Mouse (Mus musculus) layer of hippocampus, postnatal 14 days (tissue): ENCODE data around the gene Aspn. TPM values are rescaled to one million over a fixed set of nuclear protein-coding genes. Genes with fewer than 3 reads are reported as not detected.

Source experiments
- DNase-seq, 2 experiments: peaks; one replicate each; pipeline ENCODE4 v3.0.0; 2021 to 2022; ENCODE audit warnings: low spot score in 2 of 2, mixed read lengths in 1 of 2
- long read RNA-seq, 2 experiments: library from polyadenylated mRNA; stranded (forward); transcript quantifications; one replicate each; pipeline ENCODE4 v2.0.0; 2021
- total RNA-seq, 2 experiments: library from RNA; stranded (reverse); gene quantifications; 2 replicates each; pipeline ENCODE4 v1.2.3; 2021

Gene Aspn
- 1 to 10 TPM; 1.3 to 1.6 TPM for total RNA-seq
- long read RNA-seq, experiment 1, partial matches to known transcripts, result 0 of 2 reads
- long read RNA-seq, experiment 1, other reads (novel, unspliced or antisense), result 0 of 2 reads
- long read RNA-seq, experiment 2, partial matches to known transcripts, result 0 of 3 reads
- long read RNA-seq, experiment 2, other reads (novel, unspliced or antisense), result 0 of 3 reads

DNA sequence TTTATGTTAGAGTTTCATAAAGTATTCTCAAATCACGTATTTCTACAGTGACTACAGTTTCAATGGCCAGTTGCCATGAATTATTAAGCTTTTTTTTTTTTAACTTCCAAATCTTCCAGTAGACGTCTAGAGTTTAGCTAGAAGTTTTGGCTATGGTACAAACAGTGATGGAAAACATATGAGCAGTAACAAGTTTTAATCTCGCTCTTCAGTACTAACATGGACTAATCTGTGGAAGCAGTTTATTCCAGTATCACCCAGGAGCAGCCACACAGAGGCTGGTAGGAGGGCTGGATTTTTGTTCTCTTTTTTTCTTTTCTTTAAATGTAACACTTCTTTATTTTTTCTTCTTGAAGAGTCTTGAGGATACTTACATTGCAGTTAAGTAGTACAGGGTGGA is at the start of gene Aspn:
Aspn (plus strand) TSS at position 165 of the 400 bp plus-strand sequence.
- no peak for DNase-seq

GRCm38 (mm10) chr13:49504510-49504909 is 39.7 kb upstream of the Aspn start, which contains the start of gene Ecm2:
Ecm2 (plus strand) TSS chr13:49504810.
- DNase-seq, result no peak

DNA sequence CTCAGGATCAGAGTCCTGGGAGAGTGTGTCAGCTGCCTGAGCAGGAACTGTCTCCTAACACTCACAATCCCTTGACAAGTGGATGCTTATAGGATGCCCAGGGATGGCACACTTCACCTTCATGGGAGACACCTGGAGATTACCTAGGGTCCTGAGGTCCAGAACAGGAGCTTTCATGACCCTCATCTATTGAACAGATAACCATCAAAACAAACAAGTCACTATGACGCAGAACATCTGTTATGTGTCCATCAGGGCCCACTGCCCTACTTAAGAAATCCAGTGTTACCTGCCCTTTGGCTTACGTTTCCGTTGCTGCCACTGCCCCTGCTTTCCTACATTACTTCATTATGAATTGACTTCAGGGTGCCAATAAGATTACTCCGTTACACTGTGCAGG is 38.5 kb upstream of the Aspn start:
- no peak for DNase-seq

DNA sequence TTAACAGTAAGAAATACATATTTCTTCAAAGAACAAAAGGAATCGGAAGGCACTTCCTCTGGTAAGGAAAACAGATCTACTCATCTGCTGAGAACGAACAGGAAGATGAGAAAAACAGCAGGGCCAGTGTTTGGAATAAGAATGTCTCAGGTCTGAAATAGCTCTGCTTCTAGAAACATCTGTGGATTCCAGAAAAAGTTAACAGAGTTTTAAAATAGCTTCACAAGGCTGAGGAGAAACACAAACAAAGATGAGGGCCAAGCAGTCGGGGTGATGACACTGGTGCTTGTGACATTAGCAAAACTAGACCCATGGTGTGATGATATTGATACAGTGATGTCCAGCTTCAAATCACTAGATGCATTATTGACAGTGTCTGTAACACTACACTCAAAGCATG is 37.1 kb upstream of the Aspn start:
- DNase-seq, result no peak

DNA sequence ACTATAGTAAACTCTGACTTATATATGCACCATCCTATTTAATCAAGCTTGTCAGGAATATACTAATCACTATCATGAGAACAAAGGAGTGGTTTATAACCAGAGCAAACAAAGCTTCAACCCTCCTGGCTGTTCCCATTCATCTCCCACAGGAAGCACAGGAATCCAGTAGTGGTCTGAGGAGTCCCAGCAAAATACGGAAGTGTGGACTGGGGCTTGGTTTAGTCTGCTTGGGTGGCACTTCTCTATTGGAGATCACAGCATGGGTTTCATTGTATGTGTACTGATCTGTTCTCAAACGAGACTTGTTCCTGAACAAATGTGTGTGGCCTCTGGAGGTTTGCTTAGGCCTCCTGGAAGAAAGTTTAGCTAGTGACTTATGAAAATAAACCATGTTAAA is 25.5 kb upstream of the Aspn start:
- no peak for DNase-seq

GRCm38 (mm10) chr13:49526235-49526634 is 18.0 kb upstream of the Aspn start:
- peak in 1 of 2 experiments; percentile 15 for DNase-seq

DNA sequence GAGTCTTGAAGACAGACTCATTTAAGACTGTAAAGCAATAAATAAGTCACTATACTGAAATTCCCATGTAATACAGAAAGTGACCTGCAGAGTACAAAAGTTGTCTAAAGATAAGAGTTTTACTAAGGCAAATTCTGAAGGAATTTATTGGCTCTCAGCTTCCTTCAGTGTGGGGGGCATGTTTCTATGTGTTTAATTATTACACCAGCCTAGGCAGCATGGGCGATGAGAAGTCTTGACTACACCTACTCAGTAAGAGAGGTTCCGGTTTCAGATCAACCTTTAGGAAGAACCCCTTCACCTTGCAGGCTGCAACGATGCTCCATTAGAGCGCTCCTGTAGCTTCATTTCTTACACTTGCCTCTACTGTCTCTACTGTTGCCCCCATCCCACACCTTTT is 13.6 kb upstream of the Aspn start:
- no peak for DNase-seq

DNA sequence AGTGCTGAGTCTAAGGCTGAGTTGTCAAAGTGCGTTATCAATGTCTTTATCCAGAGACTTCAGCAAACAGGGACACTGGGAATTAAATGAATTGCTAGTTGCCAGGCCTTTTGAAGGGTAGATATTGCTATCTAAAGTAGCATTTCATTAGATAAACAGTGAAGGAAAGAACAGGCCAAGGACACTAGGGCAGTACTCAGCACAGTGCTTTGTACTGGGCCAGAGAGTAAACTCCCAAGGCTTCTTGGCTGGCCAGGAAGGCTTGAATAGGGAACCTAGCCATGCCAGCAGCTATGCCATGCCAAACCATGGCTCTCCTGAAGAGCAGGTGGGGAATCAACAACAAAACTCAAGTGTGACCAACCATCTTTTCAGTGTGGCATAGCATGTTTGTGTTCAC is 7.3 kb upstream of the Aspn start:
- no peak for DNase-seq

DNA sequence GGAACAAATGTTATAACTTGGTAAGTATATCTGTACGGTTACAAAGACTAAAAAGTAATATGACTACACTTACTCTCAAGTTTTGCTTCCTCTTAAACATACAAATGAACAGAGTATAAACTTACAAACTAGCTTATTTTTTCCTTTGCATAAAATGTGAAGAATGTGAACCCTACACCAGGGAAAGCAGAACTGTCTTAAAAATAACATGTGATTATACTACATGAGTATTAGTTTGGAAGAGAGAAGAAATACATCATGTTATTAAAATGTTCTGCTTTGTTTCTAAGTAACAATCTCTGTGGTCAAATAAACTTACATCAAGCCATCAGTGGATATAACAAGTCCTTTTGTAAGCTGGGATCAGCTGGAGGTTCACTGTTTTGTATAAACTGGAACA is 5.5 kb upstream of the Aspn start:
- DNase-seq, result no peak

GRCm38 (mm10) chr13:49545646-49546045 is 1.4 kb downstream of the Aspn start:
- DNase-seq, result no peak

DNA sequence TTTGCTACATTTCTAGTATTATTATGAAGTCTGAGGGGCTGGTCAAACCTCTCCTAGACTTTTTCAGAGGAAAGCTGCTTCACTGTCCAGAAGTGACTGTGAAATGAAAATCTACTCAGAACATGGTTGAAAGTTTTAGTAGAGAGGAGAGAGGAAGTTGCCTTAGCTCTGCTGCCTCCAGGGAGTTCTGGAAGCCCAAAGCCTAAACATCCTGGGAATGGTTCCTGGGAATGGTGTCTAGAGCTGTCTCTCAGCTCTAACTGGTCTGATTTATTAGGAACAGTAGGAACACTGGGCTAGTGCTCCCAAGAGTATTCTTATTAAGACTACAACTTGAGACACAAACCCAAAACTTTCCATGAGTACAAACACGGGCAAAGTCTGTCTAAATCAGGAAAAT is 2.3 kb downstream of the Aspn start:
- DNase-seq, result no peak

DNA sequence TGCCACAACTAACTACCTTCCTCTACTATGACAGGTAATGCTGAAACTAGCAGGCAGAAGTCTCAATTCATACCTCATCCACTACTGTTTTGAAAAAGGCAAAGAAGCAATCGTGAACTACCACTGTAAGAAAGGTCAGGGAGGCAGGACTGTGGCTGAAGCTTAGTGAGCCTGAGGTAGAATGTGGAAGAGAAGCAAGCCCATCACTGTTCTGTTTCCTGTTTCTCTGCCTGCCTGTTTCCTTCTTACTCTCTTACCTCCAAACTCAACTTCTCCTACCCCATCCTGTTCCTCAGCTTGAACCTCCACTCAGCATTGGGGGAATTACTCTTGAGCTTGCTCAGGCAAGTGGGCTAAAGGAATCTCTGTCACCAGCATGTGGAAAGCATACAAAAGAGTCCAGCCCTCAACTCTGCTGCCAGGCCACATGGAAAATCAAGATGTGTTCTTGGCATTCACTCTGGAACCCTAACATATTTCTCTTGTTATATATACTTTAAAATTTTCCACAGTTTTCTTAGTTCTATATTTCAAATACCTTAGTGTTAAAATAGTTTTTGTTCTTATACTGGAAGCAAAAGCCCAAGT is 3.4 kb downstream of the Aspn start:
- no peak for DNase-seq

GRCm38 (mm10) chr13:49549616-49550015 is 5.4 kb downstream of the Aspn start:
- no peak for DNase-seq

GRCm38 (mm10) chr13:49554519-49554918 is 10.3 kb downstream of the Aspn start:
- no peak for DNase-seq

DNA sequence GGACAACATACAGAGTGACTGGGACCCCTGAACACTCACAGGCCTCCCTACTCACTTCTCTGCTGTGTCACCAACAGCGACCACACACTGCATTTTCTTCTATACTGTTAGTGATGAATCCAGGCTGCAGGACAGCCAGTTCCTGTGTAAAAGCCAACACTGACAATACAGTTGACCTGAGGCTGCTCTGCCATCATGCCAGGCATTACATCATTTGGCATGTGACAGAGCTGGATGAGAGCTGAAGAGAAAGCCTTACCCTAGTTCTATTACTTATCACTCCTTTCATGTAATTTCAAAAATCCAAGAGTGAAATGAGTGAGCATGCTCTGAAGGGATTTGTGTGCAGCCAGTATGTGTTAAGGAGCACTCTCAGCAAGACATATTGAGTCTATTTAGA is 12.0 kb downstream of the Aspn start:
- DNase-seq, result no peak

- DNase-seq, result no peak
These were observed 12.7 kb downstream of the Aspn start for GRCm38 (mm10) chr13:49556924-49557323.

DNA sequence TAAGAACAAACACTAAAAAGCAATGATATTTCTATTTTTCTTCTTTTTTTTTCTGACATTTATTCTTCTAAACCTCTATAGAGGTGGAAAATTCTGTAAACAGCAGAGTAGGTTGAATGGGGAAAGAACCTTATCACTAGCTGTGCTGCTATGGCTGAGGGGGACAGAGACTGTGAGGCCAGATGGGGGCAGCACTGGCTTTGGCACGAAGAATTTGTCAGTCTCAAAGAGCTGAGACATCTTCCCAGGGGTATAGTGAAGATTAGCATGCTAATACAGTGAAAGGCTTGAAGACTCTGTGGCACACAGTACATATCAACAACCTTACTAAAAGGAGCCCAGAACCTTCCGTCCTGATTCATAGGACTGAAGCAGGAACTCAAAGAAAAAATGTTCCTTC is 14.9 kb downstream of the Aspn start:
- DNase-seq, result no peak

DNA sequence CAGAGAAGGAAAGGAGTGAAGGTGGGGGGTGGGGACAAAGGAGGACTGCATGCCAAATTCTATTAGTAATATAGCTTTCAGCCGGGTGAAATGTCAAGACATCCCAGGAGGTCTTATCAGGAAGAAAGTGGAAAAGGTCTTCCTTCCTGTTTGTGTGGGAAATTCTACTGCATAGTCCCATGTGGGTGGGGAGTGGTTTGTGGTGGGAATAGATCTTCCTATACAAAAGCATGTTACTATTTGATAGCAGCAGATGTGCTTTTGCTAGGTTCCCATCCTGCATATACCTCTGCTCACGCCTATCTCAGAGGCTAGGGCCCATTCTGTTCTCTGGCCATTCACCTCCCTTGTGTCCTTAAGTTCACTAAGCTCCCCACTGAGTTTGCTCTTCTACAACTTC is 16.6 kb downstream of the Aspn start:
- DNase-seq, result no peak

- DNase-seq, result no peak
These were observed 20.1 kb downstream of the Aspn start for GRCm38 (mm10) chr13:49564347-49564746.

DNA sequence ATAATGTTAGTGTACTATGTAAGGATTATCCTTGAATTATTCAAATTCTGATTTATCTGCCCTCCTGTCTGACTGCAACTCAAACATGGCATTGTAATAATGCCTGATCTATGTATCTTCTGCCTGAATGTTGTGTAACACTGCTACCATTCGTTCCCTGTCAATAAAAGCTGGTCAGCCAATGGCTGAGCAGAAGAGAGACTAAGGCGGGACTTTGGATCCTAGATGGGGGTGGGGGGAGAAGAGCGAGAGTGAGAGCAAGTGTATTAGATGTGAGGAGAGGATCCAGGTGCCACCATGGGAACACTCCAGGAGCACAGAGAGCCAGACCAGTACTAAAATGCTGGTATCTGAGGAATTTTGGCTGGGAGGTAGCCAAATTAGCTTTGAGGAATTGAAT is 26.1 kb downstream of the Aspn start:
- no peak for DNase-seq

DNA sequence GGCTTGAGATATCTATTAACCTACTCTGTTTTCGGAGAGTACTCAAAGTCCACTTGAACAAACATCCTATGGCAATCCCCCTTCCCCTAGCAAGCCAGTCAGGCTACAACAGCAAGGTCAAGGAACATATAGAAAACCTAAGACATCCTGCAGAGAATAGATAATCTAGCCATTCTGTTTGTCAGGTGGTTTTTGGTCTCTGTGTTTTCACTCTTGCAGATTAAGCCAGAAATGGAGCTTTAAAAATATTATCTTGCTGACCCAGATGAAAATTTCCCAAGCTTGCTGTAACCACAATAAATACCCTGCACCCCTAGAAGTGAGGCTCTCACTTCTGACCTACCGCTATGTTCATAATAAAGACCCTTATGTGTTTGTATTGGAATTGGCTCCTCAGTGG is 27.2 kb downstream of the Aspn start:
- no peak for DNase-seq

- no peak for DNase-seq
These were observed 37.6 kb downstream of the Aspn start, which contains the start of gene Omd for GRCm38 (mm10) chr13:49581541-49582530. Omd (plus strand) TSS chr13:49582462.
